Mouse (Mus musculus): ENCODE measurements around the gene Cux2. TPM values are rescaled to one million over a fixed set of nuclear protein-coding genes. Genes with fewer than 3 reads are reported as not detected.

Gene Cux2
- polyA plus RNA-seq, 1 experiment from 2014 or later = 1.6 TPM

- POLR2A ChIA-PET = no interaction called here
- TF ChIP-seq CTCF (IDR thresholded peaks at IDR 0.05) = no peak
- CTCF ChIA-PET = no interaction called here
- no peak for ATAC-seq
- no peak for DNase-seq (ENCODE audit: low read depth, low spot score)
- in situ Hi-C loops (cut with MboI; ENCODE audit: low pct_unique_long_range_greater_than_20kb) = no loop called here
- H3K27me3 ChIP-seq = peaks cover 5% of the 10 kb centered on the region
Measured at GRCm38 (mm10) chr5:121893581-121893980, 156.3 kb downstream of the Cux2 start.

GRCm38 (mm10) chr5:121892281-121892680, 157.6 kb downstream of the Cux2 start:
- in situ Hi-C loops (cut with MboI; ENCODE audit: low pct_unique_long_range_greater_than_20kb) = no loop called here
- TF ChIP-seq CTCF (IDR thresholded peaks at IDR 0.05) = no peak
- DNase-seq (ENCODE audit: low read depth, low spot score) = no peak
- no peak for ATAC-seq
- peaks cover 5% of the 10 kb centered on the region for H3K27me3 ChIP-seq
- ChIA-PET CTCF (no interaction called here), POLR2A (no interaction called here)

GRCm38 (mm10) chr5:121890925-121891324, 159.0 kb downstream of the Cux2 start:
- DNase-seq (ENCODE audit: low read depth, low spot score) (no peak), ATAC-seq (no peak)
- ChIA-PET CTCF (no interaction called here), POLR2A (no interaction called here)
- no peak for TF ChIP-seq CTCF (IDR thresholded peaks at IDR 0.05)
- peaks cover 5% of the 10 kb centered on the region for H3K27me3 ChIP-seq
- in situ Hi-C loops (cut with MboI; ENCODE audit: low pct_unique_long_range_greater_than_20kb) = no loop called here

GRCm38 (mm10) chr5:121889819-121890362, 160.0 kb downstream of the Cux2 start:
- no peak for TF ChIP-seq CTCF (IDR thresholded peaks at IDR 0.05)
- in situ Hi-C loops (cut with MboI; ENCODE audit: low pct_unique_long_range_greater_than_20kb) = no loop called here
- H3K27me3 ChIP-seq = peaks cover 3% of the 10 kb centered on the region
- ATAC-seq (no peak), DNase-seq (ENCODE audit: low read depth, low spot score) (no peak)
- ChIA-PET POLR2A (no interaction called here), CTCF (no interaction called here)

GRCm38 (mm10) chr5:121889375-121889774, 160.5 kb downstream of the Cux2 start:
- DNase-seq (ENCODE audit: low read depth, low spot score) (no peak), ATAC-seq (no peak)
- in situ Hi-C loops (cut with MboI; ENCODE audit: low pct_unique_long_range_greater_than_20kb) = no loop called here
- ChIA-PET POLR2A (no interaction called here), CTCF (no interaction called here)
- H3K27me3 ChIP-seq = no peaks in the 10 kb centered on the region
- TF ChIP-seq CTCF (IDR thresholded peaks at IDR 0.05) = no peak

GRCm38 (mm10) chr5:121883356-121883755, 166.5 kb downstream of the Cux2 start:
- no peak for TF ChIP-seq CTCF (IDR thresholded peaks at IDR 0.05)
- CTCF ChIA-PET = no interaction called here
- in situ Hi-C loops (cut with MboI; ENCODE audit: low pct_unique_long_range_greater_than_20kb) = no loop called here
- ATAC-seq (no peak), DNase-seq (ENCODE audit: low read depth, low spot score) (no peak)
- POLR2A ChIA-PET = no interaction called here
- no peaks in the 10 kb centered on the region for H3K27me3 ChIP-seq

GRCm38 (mm10) chr5:121879211-121879610, 170.7 kb downstream of the Cux2 start:
- in situ Hi-C loops (cut with MboI; ENCODE audit: low pct_unique_long_range_greater_than_20kb) = loop anchor here (10.0 kb wide), 1 partner anchor 346 kb away; no protein-coding TSS in a partner anchor
- ChIA-PET CTCF (interaction anchor here (0.5 to 1.8 kb wide), 2 partner anchors 210 to 332 kb away, joined by 3 read pairs; no protein-coding TSS in a partner anchor), POLR2A (interaction anchor here (0.6 kb wide), 1 partner anchor 11 kb away, joined by 3 read pairs; no protein-coding TSS in a partner anchor)
- no peak for DNase-seq (ENCODE audit: low read depth, low spot score)
- no peak for ATAC-seq
- H3K27me3 ChIP-seq = no peaks in the 10 kb centered on the region
- no peak for TF ChIP-seq CTCF (IDR thresholded peaks at IDR 0.05)

- DNase-seq (ENCODE audit: low read depth, low spot score) = no peak
Measured at GRCm38 (mm10) chr5:121878703-121879102, 171.2 kb downstream of the Cux2 start.

GRCm38 (mm10) chr5:121876901-121877300, 173.0 kb downstream of the Cux2 start:
- in situ Hi-C loops (cut with MboI; ENCODE audit: low pct_unique_long_range_greater_than_20kb) = loop anchor here (10.0 kb wide), 1 partner anchor 348 kb away; no protein-coding TSS in a partner anchor

More at GRCm38 (mm10) chr5:121878703-121879102, 171.2 kb downstream of the Cux2 start:
- ChIA-PET POLR2A (interaction anchor here (0.7 kb wide), 1 partner anchor 65 kb away, joined by 3 read pairs; no protein-coding TSS in a partner anchor), CTCF (interaction anchor here (0.5 to 1.8 kb wide), 2 partner anchors 211 to 331 kb away, joined by 3 read pairs; no protein-coding TSS in a partner anchor)
- no peak for TF ChIP-seq CTCF (IDR thresholded peaks at IDR 0.05)
- in situ Hi-C loops (cut with MboI; ENCODE audit: low pct_unique_long_range_greater_than_20kb) = loop anchor here (10.0 kb wide), 1 partner anchor 346 kb away; no protein-coding TSS in a partner anchor
- no peaks in the 10 kb centered on the region for H3K27me3 ChIP-seq
- no peak for ATAC-seq

GRCm38 (mm10) chr5:121875041-121875440, 174.9 kb downstream of the Cux2 start:
- CTCF ChIA-PET = interaction anchor here (1.4 kb wide), 1 partner anchor 214 kb away, joined by 5 read pairs; no protein-coding TSS in a partner anchor

More at GRCm38 (mm10) chr5:121876901-121877300, 173.0 kb downstream of the Cux2 start:
- CTCF ChIA-PET = interaction anchor here (1.1 kb wide), 1 partner anchor 41 kb away, joined by 3 read pairs; no protein-coding TSS in a partner anchor
- DNase-seq (ENCODE audit: low read depth, low spot score) = no peak
- no peaks in the 10 kb centered on the region for H3K27me3 ChIP-seq
- POLR2A ChIA-PET = interaction anchor here (1.0 kb wide), 1 partner anchor 18 kb away, joined by 3 read pairs; no protein-coding TSS in a partner anchor
- ATAC-seq = no peak
- TF ChIP-seq CTCF (IDR thresholded peaks at IDR 0.05) = no peak

GRCm38 (mm10) chr5:121872158-121872557, 177.7 kb downstream of the Cux2 start:
- no peaks in the 10 kb centered on the region for H3K27me3 ChIP-seq
- in situ Hi-C loops (cut with MboI; ENCODE audit: low pct_unique_long_range_greater_than_20kb) = loop anchor here (5.0 to 10.0 kb wide), 2 partner anchors 215 to 353 kb away; no protein-coding TSS in a partner anchor
- ChIA-PET CTCF (interaction anchor here (0.6 to 1.6 kb wide), 9 partner anchors 9 to 1035 kb away, joined by 3 to 7 read pairs (median 4); no protein-coding TSS in a partner anchor), POLR2A (no interaction called here)
- no peak for DNase-seq (ENCODE audit: low read depth, low spot score)
- ATAC-seq = no peak
- TF ChIP-seq CTCF (IDR thresholded peaks at IDR 0.05) = no peak

More at GRCm38 (mm10) chr5:121875041-121875440, 174.9 kb downstream of the Cux2 start:
- H3K27me3 ChIP-seq = no peaks in the 10 kb centered on the region
- DNase-seq (ENCODE audit: low read depth, low spot score) (no peak), ATAC-seq (no peak)
- no peak for TF ChIP-seq CTCF (IDR thresholded peaks at IDR 0.05)
- in situ Hi-C loops (cut with MboI; ENCODE audit: low pct_unique_long_range_greater_than_20kb) = loop anchor here (10.0 kb wide), 1 partner anchor 350 kb away; no protein-coding TSS in a partner anchor
- POLR2A ChIA-PET = no interaction called here
